Mouse (Mus musculus): ENCODE data around the gene Vwa2. TPM values are rescaled to one million over a fixed set of nuclear protein-coding genes. Genes with fewer than 3 reads are reported as not detected.

Vwa2 gene
- polyA plus RNA-seq, 1 experiment from 2014 or later = 0.59 TPM

- 79% methylated on average over 3 of the region's 3 CpGs for WGBS
- Histone ChIP-seq H3K9ac (ENCODE audit: low read depth, low read length) (no peak overlapping the region), H3K27me3 (replicated peaks; ENCODE audit: control insufficient read depth, insufficient read depth, low read length) (no peaks in the 10 kb centered on the region), H3K27ac (ENCODE audit: low read depth, low read length) (no peak overlapping the region), H3K36me3 (ENCODE audit: control insufficient read depth, insufficient read depth, low read length) (no peaks in the 10 kb centered on the region), H3K4me1 (replicated peaks; ENCODE audit: control insufficient read depth, insufficient read depth, low read length) (no peaks in the 10 kb centered on the region), H3K4me2 (no peak overlapping the region), H3K4me3 (ENCODE audit: low read depth, low read length) (no peak overlapping the region), H3K9me3 (ENCODE audit: control insufficient read depth, low read length) (no peaks in the 10 kb centered on the region)
- ATAC-seq (replicated peaks; ENCODE audit: low FRiP score) = no peak
- no peak for DNase-seq (ENCODE audit: low spot score)
Measured at GRCm38 (mm10) chr19:56946727-56947126, 72.7 kb downstream of the Vwa2 start.

GRCm38 (mm10) chr19:56947971-56948610, 74.0 kb downstream of the Vwa2 start:
- DNase-seq (ENCODE audit: low spot score) = no peak
- 67% methylated on average over 6 of the region's 6 CpGs for WGBS
- Histone ChIP-seq H3K27ac (ENCODE audit: low read depth, low read length) (no peak overlapping the region), H3K4me1 (replicated peaks; ENCODE audit: control insufficient read depth, insufficient read depth, low read length) (no peaks in the 10 kb centered on the region), H3K9ac (ENCODE audit: low read depth, low read length) (no peak overlapping the region), H3K4me3 (ENCODE audit: low read depth, low read length) (no peak overlapping the region), H3K27me3 (replicated peaks; ENCODE audit: control insufficient read depth, insufficient read depth, low read length) (no peaks in the 10 kb centered on the region), H3K4me2 (no peak overlapping the region), H3K36me3 (ENCODE audit: control insufficient read depth, insufficient read depth, low read length) (no peaks in the 10 kb centered on the region), H3K9me3 (ENCODE audit: control insufficient read depth, low read length) (no peaks in the 10 kb centered on the region)
- ATAC-seq (replicated peaks; ENCODE audit: low FRiP score) = no peak

GRCm38 (mm10) chr19:56949868-56950267, 75.8 kb downstream of the Vwa2 start:
- WGBS = 67% methylated on average over 8 of the region's 8 CpGs
- Histone ChIP-seq H3K27ac (ENCODE audit: low read depth, low read length) (no peak overlapping the region), H3K4me1 (replicated peaks; ENCODE audit: control insufficient read depth, insufficient read depth, low read length) (no peaks in the 10 kb centered on the region), H3K9ac (ENCODE audit: low read depth, low read length) (no peak overlapping the region), H3K9me3 (ENCODE audit: control insufficient read depth, low read length) (no peaks in the 10 kb centered on the region), H3K36me3 (ENCODE audit: control insufficient read depth, insufficient read depth, low read length) (no peaks in the 10 kb centered on the region), H3K4me2 (no peak overlapping the region), H3K4me3 (ENCODE audit: low read depth, low read length) (no peak overlapping the region), H3K27me3 (replicated peaks; ENCODE audit: control insufficient read depth, insufficient read depth, low read length) (no peaks in the 10 kb centered on the region)
- DNase-seq (ENCODE audit: low spot score) (no peak), ATAC-seq (replicated peaks; ENCODE audit: low FRiP score) (no peak)

- Histone ChIP-seq H3K9ac (ENCODE audit: low read depth, low read length) (no peak overlapping the region), H3K27ac (ENCODE audit: low read depth, low read length) (no peak overlapping the region), H3K27me3 (replicated peaks; ENCODE audit: control insufficient read depth, insufficient read depth, low read length) (no peaks in the 10 kb centered on the region), H3K4me2 (no peak overlapping the region), H3K4me1 (replicated peaks; ENCODE audit: control insufficient read depth, insufficient read depth, low read length) (no peaks in the 10 kb centered on the region), H3K36me3 (ENCODE audit: control insufficient read depth, insufficient read depth, low read length) (no peaks in the 10 kb centered on the region), H3K4me3 (ENCODE audit: low read depth, low read length) (no peak overlapping the region), H3K9me3 (ENCODE audit: control insufficient read depth, low read length) (no peaks in the 10 kb centered on the region)
- ATAC-seq (replicated peaks; ENCODE audit: low FRiP score) (no peak), DNase-seq (ENCODE audit: low spot score) (no peak)
- 88% methylated on average over 7 of the region's 7 CpGs for WGBS
Measured at GRCm38 (mm10) chr19:56950818-56951217, 76.8 kb downstream of the Vwa2 start.

- H3K27me3 ChIP-seq (replicated peaks; ENCODE audit: control insufficient read depth, insufficient read depth, low read length) = no peaks in the 10 kb centered on the region
Measured at GRCm38 (mm10) chr19:56953856-56954255, 79.8 kb downstream of the Vwa2 start.

GRCm38 (mm10) chr19:56954857-56955256, 80.8 kb downstream of the Vwa2 start:
- H3K36me3 ChIP-seq (ENCODE audit: control insufficient read depth, insufficient read depth, low read length) = no peaks in the 10 kb centered on the region
- no peaks in the 10 kb centered on the region for H3K9me3 ChIP-seq (ENCODE audit: control insufficient read depth, low read length)
- no peak overlapping the region for H3K4me2 ChIP-seq
- no peak overlapping the region for H3K9ac ChIP-seq (ENCODE audit: low read depth, low read length)
- 80% methylated on average over 13 of the region's 13 CpGs for WGBS
- no peak overlapping the region for H3K4me3 ChIP-seq (ENCODE audit: low read depth, low read length)
- H3K4me1 ChIP-seq (replicated peaks; ENCODE audit: control insufficient read depth, insufficient read depth, low read length) = no peaks in the 10 kb centered on the region; the same call in 1 of the 2 replicates
- no peak for DNase-seq (ENCODE audit: low spot score)
- ATAC-seq (replicated peaks; ENCODE audit: low FRiP score) = no peak
- no peaks in the 10 kb centered on the region for H3K27me3 ChIP-seq (replicated peaks; ENCODE audit: control insufficient read depth, insufficient read depth, low read length)
- no peak overlapping the region for H3K27ac ChIP-seq (ENCODE audit: low read depth, low read length)

More at GRCm38 (mm10) chr19:56953856-56954255, 79.8 kb downstream of the Vwa2 start:
- Histone ChIP-seq H3K4me3 (ENCODE audit: low read depth, low read length) (no peak overlapping the region), H3K4me1 (replicated peaks; ENCODE audit: control insufficient read depth, insufficient read depth, low read length) (no peaks in the 10 kb centered on the region; the same call in 1 of the 2 replicates), H3K36me3 (ENCODE audit: control insufficient read depth, insufficient read depth, low read length) (no peaks in the 10 kb centered on the region), H3K9me3 (ENCODE audit: control insufficient read depth, low read length) (no peaks in the 10 kb centered on the region), H3K27ac (ENCODE audit: low read depth, low read length) (no peak overlapping the region), H3K9ac (ENCODE audit: low read depth, low read length) (no peak overlapping the region), H3K4me2 (no peak overlapping the region)
- ATAC-seq (replicated peaks; ENCODE audit: low FRiP score) (no peak), DNase-seq (ENCODE audit: low spot score) (no peak)
- 67% methylated on average over 4 of the region's 4 CpGs for WGBS

GRCm38 (mm10) chr19:56955568-56956513, 81.8 kb downstream of the Vwa2 start:
- no peak for DNase-seq (ENCODE audit: low spot score)
- Histone ChIP-seq H3K4me2 (no peak overlapping the region), H3K27me3 (replicated peaks; ENCODE audit: control insufficient read depth, insufficient read depth, low read length) (no peaks in the 10 kb centered on the region), H3K4me3 (ENCODE audit: low read depth, low read length) (no peak overlapping the region), H3K27ac (ENCODE audit: low read depth, low read length) (no peak overlapping the region), H3K9me3 (ENCODE audit: control insufficient read depth, low read length) (no peaks in the 10 kb centered on the region), H3K4me1 (replicated peaks; ENCODE audit: control insufficient read depth, insufficient read depth, low read length) (no peaks in the 10 kb centered on the region; the same call in 1 of the 2 replicates), H3K9ac (ENCODE audit: low read depth, low read length) (no peak overlapping the region), H3K36me3 (ENCODE audit: control insufficient read depth, insufficient read depth, low read length) (no peaks in the 10 kb centered on the region)
- no peak for ATAC-seq (replicated peaks; ENCODE audit: low FRiP score)
- 78% methylated on average over 20 of the region's 20 CpGs for WGBS

- Histone ChIP-seq H3K27ac (ENCODE audit: low read depth, low read length) (no peak overlapping the region), H3K4me3 (ENCODE audit: low read depth, low read length) (no peak overlapping the region), H3K9me3 (ENCODE audit: control insufficient read depth, low read length) (no peaks in the 10 kb centered on the region), H3K4me2 (no peak overlapping the region), H3K4me1 (replicated peaks; ENCODE audit: control insufficient read depth, insufficient read depth, low read length) (no peaks in the 10 kb centered on the region; the same call in 1 of the 2 replicates), H3K9ac (ENCODE audit: low read depth, low read length) (no peak overlapping the region), H3K27me3 (replicated peaks; ENCODE audit: control insufficient read depth, insufficient read depth, low read length) (no peaks in the 10 kb centered on the region), H3K36me3 (ENCODE audit: control insufficient read depth, insufficient read depth, low read length) (no peaks in the 10 kb centered on the region)
- DNase-seq (ENCODE audit: low spot score) (no peak), ATAC-seq (replicated peaks; ENCODE audit: low FRiP score) (no peak)
- 73% methylated on average over 4 of the region's 4 CpGs for WGBS
Measured at GRCm38 (mm10) chr19:56958011-56958410, 84.0 kb downstream of the Vwa2 start.

Measured in liver, embryonic 11.5 days (tissue).